Mouse (Mus musculus) C2C12 (cell line): ENCODE data around the gene Prop1.

ENCODE experiments used
- CTCF ChIP-seq: IDR thresholded peaks from one replicate; pipeline ENCODE4 v1.5.1; 2011; ENCODE audit not compliant: control insufficient read depth, insufficient read depth, insufficient read length
- FOSL1 ChIP-seq: IDR thresholded peaks from one replicate; pipeline ENCODE4 v1.8.0; 2011; ENCODE audit warnings: mild to moderate bottlenecking, low read length; ENCODE audit not compliant: poor library complexity, insufficient read depth, severe bottlenecking
- MAX ChIP-seq: IDR thresholded peaks from one replicate; pipeline ENCODE4 v1.6.1; 2011; ENCODE audit warnings: mild to moderate bottlenecking, control low read depth
- MYOD1 ChIP-seq: IDR thresholded peaks from one replicate; pipeline ENCODE4 v1.6.1; 2011; ENCODE audit warnings: low read depth; ENCODE audit not compliant: control insufficient read depth, insufficient read length
- MYOG ChIP-seq: IDR thresholded peaks from one replicate; pipeline ENCODE4 v1.6.1; 2011; ENCODE audit not compliant: control insufficient read depth, insufficient read length; ENCODE audit errors: extremely low read depth

GRCm38 (mm10) chr11:50943506-50943905 is 10.1 kb downstream of the Prop1 start, which contains the start of gene 4933414I15Rik:
- no peak for TF ChIP-seq CTCF
- no peak for TF ChIP-seq MAX
- TF ChIP-seq FOSL1: no peak
- no peak for TF ChIP-seq MYOD1
- TF ChIP-seq MYOG: no peak
